Mouse (Mus musculus): ENCODE results near the gene Agpat1. TPM values are rescaled to one million over a fixed set of nuclear protein-coding genes. Genes with fewer than 3 reads are reported as not detected.

Gene Agpat1
- polyA plus RNA-seq (2015; fragmentation: Nextera tagmentation; extraction: Ambion mirVana) = 45.7 and 53.9 TPM in 2 replicates

DNA sequence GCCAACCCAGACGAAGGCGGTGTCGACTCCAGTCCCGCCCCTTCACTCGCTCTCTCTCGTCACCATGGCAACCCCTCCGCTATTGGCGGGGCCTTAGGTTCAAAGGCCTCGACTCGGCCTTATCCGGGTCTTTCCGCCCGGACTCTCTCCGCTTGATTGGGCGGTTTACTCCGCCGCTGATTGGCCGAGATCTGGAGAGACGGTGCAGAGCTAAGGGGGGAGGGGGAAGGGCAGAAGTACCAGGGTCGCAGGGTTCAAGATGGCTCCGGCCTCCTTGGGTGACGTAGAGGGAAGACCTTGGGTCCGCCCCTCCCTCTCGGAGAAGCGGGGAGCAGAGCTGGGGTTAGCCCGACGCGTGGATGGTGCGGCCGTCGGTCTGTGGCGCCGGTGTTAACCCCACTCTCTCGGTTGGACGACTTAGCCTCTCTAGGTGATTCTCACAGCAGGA is at the start of gene Agpat1:
Agpat1 (plus strand) TSS at position 202 of the 448 bp plus-strand sequence.
- H3K4me1 ChIP-seq (replicated peaks) = peaks cover 53% of the 10 kb centered on the region
- H3K27me3 ChIP-seq = no peaks in the 10 kb centered on the region
- WGBS = under 1% methylated on average over 35 of the region's 35 CpGs

DNA sequence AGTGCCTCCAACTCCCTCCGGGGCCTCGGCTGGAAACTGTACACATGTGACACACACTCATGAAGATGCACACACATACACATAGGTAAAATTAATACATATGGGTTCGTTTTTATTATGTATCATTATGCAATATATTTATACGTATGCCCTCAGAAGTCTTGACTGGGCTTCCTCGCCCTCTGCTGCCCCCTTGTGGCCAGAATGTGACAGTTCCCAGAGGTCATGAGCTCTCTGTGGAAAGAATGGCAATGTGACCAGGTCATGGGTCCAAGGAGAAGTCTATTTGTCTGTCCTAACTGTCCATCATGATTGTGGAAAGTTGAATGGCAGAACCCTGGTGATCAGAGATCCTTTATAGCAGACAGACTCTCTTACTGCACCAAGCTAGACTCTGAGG is 48.6 kb upstream of the Agpat1 start:
- Histone ChIP-seq H3K27me3 (0 out of 2 replicates have a peak, but pooled peaks cover 3% of the 10 kb centered on the region), H3K36me3 (no peaks in the 10 kb centered on the region), H3K9me3 (replicated peaks) (no peaks in the 10 kb centered on the region), H3K4me1 (replicated peaks) (no peaks in the 10 kb centered on the region), H3K4me2 (no peak overlapping the region), H3K27ac (no peak overlapping the region), H3K9ac (no peak overlapping the region), H3K4me3 (no peak overlapping the region)
- ATAC-seq (replicated peaks; ENCODE audit: insufficient number of reproducible peaks, insufficient read depth, low FRiP score, low read depth) = no peak
- WGBS = 20% methylated on average over 5 of the region's 5 CpGs

More for the DNA sequence above, at the start of gene Agpat1:
- ATAC-seq (replicated peaks; ENCODE audit: insufficient number of reproducible peaks, insufficient read depth, low FRiP score, low read depth) = peak; percentile 88
- no peaks in the 10 kb centered on the region for H3K9me3 ChIP-seq (replicated peaks)
- peak within 1 kb of the TSS; percentile 96 for H3K4me3 ChIP-seq
- peaks cover 17% of the 10 kb centered on the region for H3K36me3 ChIP-seq
- peak within 1 kb of the TSS; percentile 87 for H3K27ac ChIP-seq
- H3K9ac ChIP-seq = peak within 1 kb of the TSS; percentile 94
- H3K4me2 ChIP-seq = peak within 1 kb of the TSS; percentile 84

DNA sequence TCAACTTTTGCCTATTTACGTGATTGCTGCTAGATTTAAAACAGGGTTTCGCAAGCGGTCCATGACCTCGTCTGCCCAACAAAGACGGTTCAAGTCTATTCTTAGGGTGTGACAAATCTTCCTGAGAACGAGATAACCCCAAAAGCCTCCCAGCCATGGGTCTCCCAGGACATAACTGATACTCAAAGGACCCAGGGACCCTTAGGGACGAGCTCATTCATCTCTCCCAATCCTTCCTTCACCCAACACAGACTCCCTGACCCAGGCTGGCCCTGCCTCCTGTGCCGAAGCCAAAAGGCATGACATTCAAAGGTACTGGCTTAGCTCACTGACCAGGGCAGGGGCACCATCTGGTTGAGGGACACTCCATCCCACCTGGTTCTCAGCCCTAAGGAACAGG is 47.7 kb upstream of the Agpat1 start:
- 0 out of 2 replicates have a peak, but pooled peaks cover 3% of the 10 kb centered on the region for H3K27me3 ChIP-seq
- ATAC-seq (replicated peaks; ENCODE audit: insufficient number of reproducible peaks, insufficient read depth, low FRiP score, low read depth) = no peak
- WGBS = 73% methylated on average over 8 of the region's 8 CpGs
- no peaks in the 10 kb centered on the region for H3K4me1 ChIP-seq (replicated peaks)
- no peak overlapping the region for H3K27ac ChIP-seq
- no peaks in the 10 kb centered on the region for H3K9me3 ChIP-seq (replicated peaks)
- H3K9ac ChIP-seq = no peak overlapping the region
- no peaks in the 10 kb centered on the region for H3K36me3 ChIP-seq
- H3K4me2 ChIP-seq = no peak overlapping the region
- H3K4me3 ChIP-seq = no peak overlapping the region

GRCm38 (mm10) chr17:34557411-34557810 is 46.7 kb upstream of the Agpat1 start:
- Histone ChIP-seq H3K27ac (no peak overlapping the region), H3K4me2 (no peak overlapping the region), H3K36me3 (no peaks in the 10 kb centered on the region), H3K27me3 (0 out of 2 replicates have a peak, but pooled peaks cover 3% of the 10 kb centered on the region), H3K9ac (no peak overlapping the region), H3K4me1 (replicated peaks) (no peaks in the 10 kb centered on the region), H3K4me3 (no peak overlapping the region), H3K9me3 (replicated peaks) (no peaks in the 10 kb centered on the region)
- no peak for ATAC-seq (replicated peaks; ENCODE audit: insufficient number of reproducible peaks, insufficient read depth, low FRiP score, low read depth)
- WGBS = 65% methylated on average over 11 of the region's 11 CpGs

- no peak overlapping the region for H3K9ac ChIP-seq
- H3K27ac ChIP-seq = no peak overlapping the region
- H3K36me3 ChIP-seq = no peaks in the 10 kb centered on the region
- WGBS = 76% methylated on average over 7 of the region's 7 CpGs
- H3K4me2 ChIP-seq = no peak overlapping the region
- ATAC-seq (replicated peaks; ENCODE audit: insufficient number of reproducible peaks, insufficient read depth, low FRiP score, low read depth) = no peak
- no peaks in the 10 kb centered on the region for H3K9me3 ChIP-seq (replicated peaks)
- H3K4me1 ChIP-seq (replicated peaks) = peaks cover 3% of the 10 kb centered on the region
- H3K27me3 ChIP-seq = 0 out of 2 replicates have a peak, but pooled peaks cover 3% of the 10 kb centered on the region
- H3K4me3 ChIP-seq = no peak overlapping the region
Measured at GRCm38 (mm10) chr17:34559116-34559515, 44.9 kb upstream of the Agpat1 start.

DNA sequence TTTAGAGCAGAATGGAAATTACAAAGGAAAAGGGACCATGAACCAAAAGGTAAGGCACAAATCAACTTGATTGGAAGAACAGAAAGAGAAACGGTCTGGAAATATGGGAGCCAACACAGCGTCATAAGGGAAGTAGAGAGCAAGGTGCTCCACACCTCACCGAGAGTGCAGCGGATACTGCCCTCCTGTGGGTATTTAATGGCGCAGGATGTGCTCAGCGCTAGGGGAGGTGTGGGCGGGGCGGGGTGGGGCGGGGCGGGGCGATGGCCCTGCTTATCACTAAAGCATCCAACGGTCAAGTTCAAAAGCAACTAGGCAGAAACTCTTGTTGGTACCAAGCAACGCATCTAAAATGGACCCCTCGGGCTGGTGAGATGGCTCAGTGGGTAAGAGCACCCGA is 44.2 kb upstream of the Agpat1 start:
- Histone ChIP-seq H3K27ac (no peak overlapping the region), H3K9me3 (replicated peaks) (no peaks in the 10 kb centered on the region), H3K4me3 (no peak overlapping the region), H3K36me3 (no peaks in the 10 kb centered on the region), H3K4me1 (replicated peaks) (peaks cover 11% of the 10 kb centered on the region), H3K4me2 (no peak overlapping the region), H3K27me3 (no peaks in the 10 kb centered on the region), H3K9ac (no peak overlapping the region)
- WGBS = 23% methylated on average over 15 of the region's 15 CpGs
- ATAC-seq (replicated peaks; ENCODE audit: insufficient number of reproducible peaks, insufficient read depth, low FRiP score, low read depth) = no peak

DNA sequence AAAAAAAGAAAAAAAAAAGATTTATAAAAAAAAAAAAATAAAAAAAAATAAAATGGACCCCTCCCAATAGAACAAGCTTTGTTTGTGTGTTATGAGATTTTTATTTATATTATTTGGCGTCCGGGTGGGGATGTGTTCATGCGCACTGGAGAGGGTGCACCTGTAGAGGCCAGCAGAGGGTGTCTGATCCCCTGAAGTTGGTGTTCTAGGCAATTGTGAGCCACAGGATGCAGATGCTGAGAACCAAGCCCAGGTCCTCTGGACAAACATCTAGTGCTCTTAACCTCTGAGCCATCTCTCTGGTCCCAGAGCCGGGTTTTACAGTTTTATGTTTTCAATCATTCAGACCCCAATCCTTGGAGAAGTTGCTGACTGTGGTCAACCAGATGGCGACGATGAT is 43.6 kb upstream of the Agpat1 start:
- Histone ChIP-seq H3K4me3 (no peak overlapping the region), H3K4me1 (replicated peaks) (peaks cover 13% of the 10 kb centered on the region), H3K4me2 (no peak overlapping the region), H3K27ac (no peak overlapping the region), H3K36me3 (no peaks in the 10 kb centered on the region), H3K9me3 (replicated peaks) (no peaks in the 10 kb centered on the region), H3K9ac (no peak overlapping the region), H3K27me3 (no peaks in the 10 kb centered on the region)
- WGBS = 87% methylated on average over 6 of the region's 6 CpGs
- ATAC-seq (replicated peaks; ENCODE audit: insufficient number of reproducible peaks, insufficient read depth, low FRiP score, low read depth) = no peak

GRCm38 (mm10) chr17:34561200-34561599 is 42.9 kb upstream of the Agpat1 start:
- peak overlapping the region; percentile 64 for H3K27ac ChIP-seq
- H3K27me3 ChIP-seq = no peaks in the 10 kb centered on the region
- no peak overlapping the region for H3K4me3 ChIP-seq
- peak overlapping the region; percentile 30; the same call in 1 of the 2 replicates for H3K4me2 ChIP-seq
- peaks cover 13% of the 10 kb centered on the region for H3K4me1 ChIP-seq (replicated peaks)
- no peak overlapping the region for H3K9ac ChIP-seq
- ATAC-seq (replicated peaks; ENCODE audit: insufficient number of reproducible peaks, insufficient read depth, low FRiP score, low read depth) = no peak
- no peaks in the 10 kb centered on the region for H3K36me3 ChIP-seq
- H3K9me3 ChIP-seq (replicated peaks) = no peaks in the 10 kb centered on the region
- WGBS = 33% methylated on average over 8 of the region's 8 CpGs

GRCm38 (mm10) chr17:34562595-34562994 is 41.5 kb upstream of the Agpat1 start:
- 70% methylated on average over 3 of the region's 3 CpGs for WGBS

DNA sequence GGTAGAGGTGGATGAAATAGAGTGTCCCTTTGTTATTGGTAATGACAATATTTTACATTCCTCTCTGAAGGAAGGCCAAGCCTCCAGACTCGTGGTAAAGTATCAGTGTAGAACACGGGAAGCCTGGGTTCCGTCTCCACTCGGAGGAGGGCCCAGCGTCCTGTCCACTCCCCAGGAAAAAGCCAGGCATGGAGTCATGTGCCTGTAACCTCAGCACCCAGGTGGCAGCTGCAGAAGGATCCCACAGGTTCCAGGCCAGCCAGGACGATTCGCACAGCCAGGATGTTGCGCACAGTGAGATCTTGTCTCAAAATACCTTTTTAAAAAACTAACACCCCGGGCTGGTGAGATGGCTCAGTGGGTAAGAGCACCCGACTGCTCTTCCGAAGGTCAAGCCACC is 40.7 kb upstream of the Agpat1 start:
- Histone ChIP-seq H3K27me3 (peaks cover 4% of the 10 kb centered on the region; the same call in 1 of the 2 replicates), H3K9ac (no peak overlapping the region), H3K27ac (peak overlapping the region; percentile 36; the same call in 1 of the 2 replicates), H3K4me3 (no peak overlapping the region), H3K4me2 (no peak overlapping the region), H3K4me1 (replicated peaks) (peaks cover 13% of the 10 kb centered on the region), H3K36me3 (no peaks in the 10 kb centered on the region), H3K9me3 (replicated peaks) (no peaks in the 10 kb centered on the region)
- WGBS = 64% methylated on average over 11 of the region's 11 CpGs
- no peak for ATAC-seq (replicated peaks; ENCODE audit: insufficient number of reproducible peaks, insufficient read depth, low FRiP score, low read depth)

More at GRCm38 (mm10) chr17:34562595-34562994, 41.5 kb upstream of the Agpat1 start:
- no peak for ATAC-seq (replicated peaks; ENCODE audit: insufficient number of reproducible peaks, insufficient read depth, low FRiP score, low read depth)
- Histone ChIP-seq H3K4me3 (no peak overlapping the region), H3K4me1 (replicated peaks) (peaks cover 13% of the 10 kb centered on the region), H3K27me3 (peaks cover 4% of the 10 kb centered on the region; the same call in 1 of the 2 replicates), H3K9me3 (replicated peaks) (no peaks in the 10 kb centered on the region), H3K4me2 (no peak overlapping the region), H3K27ac (no peak overlapping the region), H3K36me3 (no peaks in the 10 kb centered on the region), H3K9ac (no peak overlapping the region)

- peak within 1 kb of the TSS; percentile 49 for H3K4me2 ChIP-seq
- H3K9ac ChIP-seq = peak within 1 kb of the TSS; percentile 40
- WGBS = 9% methylated on average over 6 of the region's 6 CpGs
- H3K4me1 ChIP-seq (replicated peaks) = peaks cover 13% of the 10 kb centered on the region
- peak within 1 kb of the TSS; percentile 86 for H3K27ac ChIP-seq
- no peaks in the 10 kb centered on the region for H3K36me3 ChIP-seq
- ATAC-seq (replicated peaks; ENCODE audit: insufficient number of reproducible peaks, insufficient read depth, low FRiP score, low read depth) = peak; percentile 72
- no peaks in the 10 kb centered on the region for H3K9me3 ChIP-seq (replicated peaks)
- peak within 1 kb of the TSS; percentile 37 for H3K4me3 ChIP-seq
- peaks cover 4% of the 10 kb centered on the region; the same call in 1 of the 2 replicates for H3K27me3 ChIP-seq
Measured at GRCm38 (mm10) chr17:34564003-34564421, 40.0 kb upstream of the Agpat1 start, which contains the start of gene Notch4. TSS of gene Notch4 (plus strand) at chr17:34564268.

- H3K9ac ChIP-seq = peak overlapping the region; percentile 40; the same call in 1 of the 2 replicates
- ATAC-seq (replicated peaks; ENCODE audit: insufficient number of reproducible peaks, insufficient read depth, low FRiP score, low read depth) = peak; percentile 54
- H3K36me3 ChIP-seq = no peaks in the 10 kb centered on the region
- H3K9me3 ChIP-seq (replicated peaks) = no peaks in the 10 kb centered on the region
- WGBS = 27% methylated on average over 3 of the region's 3 CpGs
- H3K4me1 ChIP-seq (replicated peaks) = peaks cover 13% of the 10 kb centered on the region
- H3K4me2 ChIP-seq = peak overlapping the region; percentile 49
- H3K27ac ChIP-seq = peak overlapping the region; percentile 86
- H3K27me3 ChIP-seq = peaks cover 4% of the 10 kb centered on the region; the same call in 1 of the 2 replicates
- H3K4me3 ChIP-seq = peak overlapping the region; percentile 37
Measured at GRCm38 (mm10) chr17:34564796-34565195, 39.3 kb upstream of the Agpat1 start.

All from heart, embryonic 15.5 days (tissue).